Mouse (Mus musculus): ENCODE measurements around the gene Fdxr.

- TF ChIP-seq TCF12 (IDR thresholded peaks at IDR 0.05; ENCODE audit: insufficient read depth, poor library complexity, severe bottlenecking) (no peak), MAX (IDR thresholded peaks at IDR 0.05; ENCODE audit: low read depth) (no peak), POLR2A (IDR thresholded peaks at IDR 0.05; ENCODE audit: insufficient read length, low read depth) (no peak), MYOD1 (IDR thresholded peaks at IDR 0.05; ENCODE audit: control insufficient read depth in 1 of 3, insufficient read length in 2 of 3, low read depth in 2 of 3) (no peak)
Measured at GRCm38 (mm10) chr11:115236570-115236969, 40.3 kb downstream of the Fdxr start.
